Comparison of ENCODE assay signal across 21 mouse cellular contexts in the genomic region with DNA sequence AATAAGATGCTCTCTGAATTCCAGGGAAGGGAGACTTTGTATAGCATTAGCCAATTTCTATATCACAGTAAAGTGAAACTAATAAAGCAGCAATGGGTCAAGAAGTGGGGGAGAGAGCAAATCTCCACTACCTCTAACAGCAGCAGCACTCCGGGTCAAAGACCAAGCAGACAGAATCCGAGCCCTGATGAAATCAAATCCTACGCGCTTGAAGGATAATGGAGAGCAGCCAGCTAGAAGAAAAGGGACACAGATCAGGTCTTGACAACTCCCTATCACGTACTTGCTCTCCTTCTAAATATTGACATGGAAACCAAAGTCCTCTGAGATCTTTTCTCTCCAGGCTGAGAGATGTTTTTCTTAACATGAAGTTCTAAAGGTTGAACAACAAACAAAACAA.
DNase-seq lines count a peak whose midpoint lies in the region; ATAC-seq and TF ChIP-seq lines count a peak whose summit lies in the region.
"Had no signal": no experiment of that assay in that cellular context is flagged by ENCODE, and none has a peak within 500 bp of the region (broad histone marks: within the 10 kb centered on the region; RNA-seq: fewer than 3 reads in every experiment).

No protein-coding gene starts in this region.

- no peak for TF ChIP-seq CTCF in liver, adult 2 months (IDR thresholded peaks at IDR 0.05; ENCODE audit: low read depth, low read length)

- 21% methylated on average over 5 of the region's 5 CpGs for WGBS in embryonic facial prominence, embryonic 11.5 days
- 24% methylated on average over 5 of the region's 5 CpGs for WGBS in embryonic facial prominence, embryonic 10.5 days
- 29% methylated on average over 5 of the region's 5 CpGs for WGBS in heart, embryonic 13.5 days
- 24% methylated on average over 5 of the region's 5 CpGs for WGBS in heart, embryonic 12.5 days
- WGBS in liver, adult 2 months: 26% methylated on average over 5 of the region's 5 CpGs

- H3K9me3 ChIP-seq in embryonic facial prominence, embryonic 11.5 days (replicated peaks; ENCODE audit: control insufficient read depth, low read length): no peaks in the 10 kb centered on the region
- no peaks in the 10 kb centered on the region for H3K9me3 ChIP-seq in embryonic facial prominence, embryonic 10.5 days
- no peaks in the 10 kb centered on the region for H3K9me3 ChIP-seq in heart, embryonic 13.5 days
- no peaks in the 10 kb centered on the region for H3K9me3 ChIP-seq in heart, embryonic 12.5 days (replicated peaks)
- H3K9me3 ChIP-seq: forebrain, embryonic 12.5 days; hindbrain, embryonic 13.5 days; liver, embryonic 13.5 days; midbrain, embryonic 12.5 days had no signal

- TF ChIP-seq POLR2A in liver, adult 2 months (IDR thresholded peaks at IDR 0.05; ENCODE audit: extremely low read depth, insufficient read depth, low read length): no peak

- no peaks in the 10 kb centered on the region for H3K79me2 ChIP-seq in liver, adult 2 months (ENCODE audit: control insufficient read depth, insufficient read depth, low read length)

- peak; percentile 7 for DNase-seq in embryonic facial prominence, embryonic 11.5 days (ENCODE audit: low spot score)
- DNase-seq in embryonic facial prominence, embryonic 10.5 days (ENCODE audit: low spot score): no peak
- peak; percentile 28 for DNase-seq in liver, adult 2 months (ENCODE audit: extremely low read depth, low read depth, low spot score)
- DNase-seq in liver: no peak
- peak; percentile 33 for DNase-seq in skeletal muscle tissue, adult 2 months (ENCODE audit: low read depth, low spot score)
- DNase-seq: adrenal gland, adult 2 months; B cell, adult 2 months; cerebellum, adult 9-11 months; kidney, adult 2 months; kidney, postnatal 4 days; layer of hippocampus, adult 9-11 months; liver, embryonic 13.5 days; lung, embryonic 14.5 days; right cerebral cortex, adult 18-20 months had no signal

- no peak overlapping the region for H3K4me2 ChIP-seq in embryonic facial prominence, embryonic 11.5 days (ENCODE audit: low read depth, low read length)
- no peak overlapping the region for H3K4me2 ChIP-seq in heart, embryonic 13.5 days
- no peak overlapping the region for H3K4me2 ChIP-seq in heart, embryonic 12.5 days
- H3K4me2 ChIP-seq: forebrain, embryonic 12.5 days; hindbrain, embryonic 13.5 days; liver, embryonic 13.5 days; lung, embryonic 14.5 days; midbrain, embryonic 12.5 days had no signal

- no peak overlapping the region for H3K27ac ChIP-seq in embryonic facial prominence, embryonic 11.5 days (replicated peaks; ENCODE audit: low read depth, low read length)
- no peak overlapping the region for H3K27ac ChIP-seq in embryonic facial prominence, embryonic 10.5 days (replicated peaks)
- H3K27ac ChIP-seq in heart, embryonic 13.5 days (replicated peaks): peak overlapping the region; percentile 48; the same call in 1 of the 2 replicates
- no peak overlapping the region for H3K27ac ChIP-seq in heart, embryonic 12.5 days (ENCODE audit: poor library complexity, severe bottlenecking)
- H3K27ac ChIP-seq in liver, adult 2 months (replicated peaks; ENCODE audit: insufficient read depth, low read depth, low read length): no peak overlapping the region
- H3K27ac ChIP-seq: forebrain, embryonic 12.5 days; hindbrain, embryonic 13.5 days; liver, embryonic 13.5 days; macrophage; midbrain, embryonic 12.5 days had no signal

- H3K9ac ChIP-seq in embryonic facial prominence, embryonic 11.5 days (replicated peaks; ENCODE audit: low read length): no peak overlapping the region
- H3K9ac ChIP-seq in heart, embryonic 13.5 days: no peak overlapping the region
- no peak overlapping the region for H3K9ac ChIP-seq in heart, embryonic 12.5 days
- H3K9ac ChIP-seq in liver, adult 2 months (ENCODE audit: low read depth, low read length): no peak overlapping the region
- H3K9ac ChIP-seq: forebrain, embryonic 12.5 days; hindbrain, embryonic 13.5 days; liver, embryonic 13.5 days; lung, embryonic 14.5 days; midbrain, embryonic 12.5 days had no signal

- no peak for ATAC-seq in embryonic facial prominence, embryonic 11.5 days (replicated peaks; ENCODE audit: insufficient number of reproducible peaks, low FRiP score, low TSS enrichment, low read depth)
- no peak for ATAC-seq in heart, embryonic 13.5 days (ENCODE audit: extremely low read depth, insufficient number of reproducible peaks, low FRiP score, low TSS enrichment)
- ATAC-seq in heart, embryonic 12.5 days (ENCODE audit: insufficient number of reproducible peaks, low FRiP score): no peak
- ATAC-seq: inflammation-experienced regulatory T-cells, adult 6 months had no signal

- no peaks in the 10 kb centered on the region for H3K36me3 ChIP-seq in embryonic facial prominence, embryonic 11.5 days (replicated peaks; ENCODE audit: control insufficient read depth, insufficient read depth, low read depth, low read length)
- H3K36me3 ChIP-seq in embryonic facial prominence, embryonic 10.5 days (replicated peaks): no peaks in the 10 kb centered on the region
- H3K36me3 ChIP-seq in heart, embryonic 13.5 days: no peaks in the 10 kb centered on the region
- H3K36me3 ChIP-seq in heart, embryonic 12.5 days: no peaks in the 10 kb centered on the region
- H3K36me3 ChIP-seq in liver, adult 2 months (ENCODE audit: control insufficient read depth, insufficient read depth, low read length): no peaks in the 10 kb centered on the region
- H3K36me3 ChIP-seq: forebrain, embryonic 12.5 days; hindbrain, embryonic 13.5 days; liver, embryonic 13.5 days; midbrain, embryonic 12.5 days had no signal

- no peak overlapping the region for H3K4me3 ChIP-seq in embryonic facial prominence, embryonic 11.5 days (ENCODE audit: low read depth, low read length)
- H3K4me3 ChIP-seq in embryonic facial prominence, embryonic 10.5 days: no peak overlapping the region
- no peak overlapping the region for H3K4me3 ChIP-seq in heart, embryonic 13.5 days
- H3K4me3 ChIP-seq in heart, embryonic 12.5 days: no peak overlapping the region
- H3K4me3 ChIP-seq in liver, adult 2 months (ENCODE audit: insufficient read depth, low read depth, low read length): no peak overlapping the region
- H3K4me3 ChIP-seq: forebrain, embryonic 12.5 days; hindbrain, embryonic 13.5 days; liver, embryonic 13.5 days; midbrain, embryonic 12.5 days had no signal

- H3K27me3 ChIP-seq in embryonic facial prominence, embryonic 11.5 days (ENCODE audit: control insufficient read depth, insufficient read depth, low read length): no peaks in the 10 kb centered on the region
- no peaks in the 10 kb centered on the region for H3K27me3 ChIP-seq in embryonic facial prominence, embryonic 10.5 days (replicated peaks; ENCODE audit: low read depth, poor library complexity, severe bottlenecking)
- H3K27me3 ChIP-seq in heart, embryonic 13.5 days (replicated peaks): no peaks in the 10 kb centered on the region
- no peaks in the 10 kb centered on the region for H3K27me3 ChIP-seq in heart, embryonic 12.5 days (replicated peaks)
- no peaks in the 10 kb centered on the region for H3K27me3 ChIP-seq in liver, adult 2 months (ENCODE audit: control insufficient read depth, insufficient read depth, low read length)
- H3K27me3 ChIP-seq: forebrain, embryonic 12.5 days; hindbrain, embryonic 13.5 days; liver, embryonic 13.5 days; midbrain, embryonic 12.5 days had no signal

- no peaks in the 10 kb centered on the region for H3K4me1 ChIP-seq in embryonic facial prominence, embryonic 11.5 days (ENCODE audit: control insufficient read depth, insufficient read depth, low read length)
- peaks cover 19% of the 10 kb centered on the region for H3K4me1 ChIP-seq in embryonic facial prominence, embryonic 10.5 days
- peaks cover 48% of the 10 kb centered on the region for H3K4me1 ChIP-seq in heart, embryonic 13.5 days
- H3K4me1 ChIP-seq in heart, embryonic 12.5 days (replicated peaks): peaks cover 22% of the 10 kb centered on the region
- no peaks in the 10 kb centered on the region for H3K4me1 ChIP-seq in liver, adult 2 months (ENCODE audit: control insufficient read depth, insufficient read depth, low read length)
- H3K4me1 ChIP-seq: forebrain, embryonic 12.5 days; liver, embryonic 13.5 days; midbrain, embryonic 12.5 days had no signal

Comparison
In these comparisons a context has a peak if more than half of its experiments do, and no peak if none do; other contexts are left out.
1. DNase-seq: peak in embryonic facial prominence, embryonic 11.5 days (single experiment), liver, adult 2 months (single experiment) and skeletal muscle tissue, adult 2 months (single experiment); none in embryonic facial prominence, embryonic 10.5 days (single experiment) and liver (single experiment).